23 mouse cellular contexts compared by ENCODE assay signal in genomic region chr16:9267204-9267603, GRCm38 (mm10).
DNase-seq lines count a peak whose midpoint lies in the region; ATAC-seq and TF ChIP-seq lines count a peak whose summit lies in the region.
"Had no signal": no experiment of that assay in that cellular context is flagged by ENCODE, and none has a peak within 500 bp of the region (broad histone marks: within the 10 kb centered on the region; RNA-seq: fewer than 3 reads in every experiment).

No protein-coding gene starts in this region.

- DNase-seq in ES-CJ7 (ENCODE audit: low read depth, low spot score) (peak; percentile 94), R1 (ENCODE audit: low read depth, low spot score) (peak; percentile 98)
- no peak for DNase-seq in urinary bladder, postnatal 4 days (ENCODE audit: low spot score in 2 of 2)
- DNase-seq in cerebellum, postnatal 4 days (ENCODE audit: low spot score in 2 of 2), result no peak
- DNase-seq: adrenal gland, postnatal 14 days; cerebellum, adult 11-12 months; cerebellum, adult 2 months; cerebellum, adult 9-10 months; cerebellum, postnatal 10 days; cerebellum, postnatal 25 days; embryo, embryonic 11 days; forebrain, postnatal 0 days had no signal

- peaks cover 1% of the 10 kb centered on the region for H3K4me1 ChIP-seq in ES-Bruce4 (ENCODE audit: control insufficient read depth, insufficient read depth, low read length)
- H3K4me1 ChIP-seq in forebrain, embryonic 15.5 days, result no peaks in the 10 kb centered on the region
- H3K4me1 ChIP-seq: embryonic facial prominence, embryonic 13.5 days; embryonic facial prominence, embryonic 15.5 days had no signal

- H3K4me3 ChIP-seq in ES-Bruce4 (ENCODE audit: low read depth, low read length), result no peak overlapping the region
- H3K4me3 ChIP-seq in forebrain, embryonic 15.5 days, result no peak overlapping the region
- H3K4me3 ChIP-seq: embryonic facial prominence, embryonic 13.5 days; embryonic facial prominence, embryonic 15.5 days; erythroblast, embryonic 14.5 days; forebrain, embryonic 10.5 days; forebrain, embryonic 12.5 days had no signal

- TF ChIP-seq EP300 in ES-Bruce4 (IDR thresholded peaks at IDR 0.05; ENCODE audit: insufficient read depth, low read depth, low read length), result peak; percentile 90

- peaks cover 3% of the 10 kb centered on the region; the same call in 1 of the 2 replicates for H3K36me3 ChIP-seq in ES-Bruce4 (ENCODE audit: control insufficient read depth, insufficient read depth, low read length, poor library complexity, severe bottlenecking)
- H3K36me3 ChIP-seq in forebrain, embryonic 15.5 days, result no peaks in the 10 kb centered on the region
- H3K36me3 ChIP-seq: embryonic facial prominence, embryonic 13.5 days; embryonic facial prominence, embryonic 15.5 days; forebrain, embryonic 10.5 days; forebrain, embryonic 12.5 days; G1E had no signal

- no peak for ATAC-seq in forebrain, embryonic 15.5 days (replicated peaks)
- ATAC-seq: activated CD4-positive, CD25-positive, alpha-beta regulatory T cell, adult 4 months; forebrain, embryonic 14.5 days; forebrain, postnatal 0 days; Patski had no signal

- peaks cover 51% of the 10 kb centered on the region for H3K9me3 ChIP-seq in ES-Bruce4 (replicated peaks; ENCODE audit: control insufficient read depth, insufficient read depth, low read length, poor library complexity, severe bottlenecking)
- no peaks in the 10 kb centered on the region for H3K9me3 ChIP-seq in forebrain, embryonic 15.5 days
- H3K9me3 ChIP-seq: embryonic facial prominence, embryonic 13.5 days; embryonic facial prominence, embryonic 15.5 days; forebrain, embryonic 10.5 days; forebrain, embryonic 12.5 days; G1E had no signal

- H3K27me3 ChIP-seq in ES-Bruce4 (ENCODE audit: control insufficient read depth, insufficient read depth, low read length, poor library complexity, severe bottlenecking), result no peaks in the 10 kb centered on the region
- H3K27me3 ChIP-seq in forebrain, embryonic 15.5 days, result no peaks in the 10 kb centered on the region
- H3K27me3 ChIP-seq: embryonic facial prominence, embryonic 13.5 days; embryonic facial prominence, embryonic 15.5 days; forebrain, embryonic 12.5 days; Patski had no signal

- peak overlapping the region; percentile 41 for H3K27ac ChIP-seq in ES-Bruce4 (ENCODE audit: insufficient read depth, low read length)
- H3K27ac ChIP-seq in forebrain, embryonic 15.5 days (replicated peaks), result no peak overlapping the region
- H3K27ac ChIP-seq: embryonic facial prominence, embryonic 13.5 days; embryonic facial prominence, embryonic 15.5 days; forebrain, embryonic 10.5 days; forebrain, embryonic 12.5 days had no signal

- no peak overlapping the region for H3K9ac ChIP-seq in ES-Bruce4 (ENCODE audit: low read depth, poor library complexity, severe bottlenecking)
- no peak overlapping the region for H3K9ac ChIP-seq in forebrain, embryonic 15.5 days (replicated peaks)
- H3K9ac ChIP-seq: embryonic facial prominence, embryonic 13.5 days; embryonic facial prominence, embryonic 15.5 days; forebrain, embryonic 12.5 days; forebrain, postnatal 0 days had no signal

- no peak overlapping the region for H3K4me2 ChIP-seq in forebrain, embryonic 15.5 days (replicated peaks)
- H3K4me2 ChIP-seq: embryonic facial prominence, embryonic 13.5 days; embryonic facial prominence, embryonic 15.5 days; forebrain, embryonic 12.5 days had no signal

- TF ChIP-seq POLR2A in ES-Bruce4 (IDR thresholded peaks at IDR 0.05; ENCODE audit: insufficient read depth, low read length), result no peak

- no peak for TF ChIP-seq CTCF in ES-Bruce4 (IDR thresholded peaks at IDR 0.05; ENCODE audit: low read depth, low read length)

Comparison
In these comparisons a context has a peak if more than half of its experiments do, and no peak if none do; other contexts are left out.
1. DNase-seq: peak in ES-CJ7 (single experiment) and R1 (single experiment); none in urinary bladder, postnatal 4 days (0 of 2) and cerebellum, postnatal 4 days (0 of 2).